Mouse (Mus musculus) neural tube, embryonic 10.5 days (tissue): Measurements from ENCODE around the gene Tmem97.

ENCODE experiments used
- DNase-seq: peaks from one replicate; pipeline ENCODE4 v3.0.0-alpha.2; 2017; ENCODE audit warnings: low spot score; ENCODE audit errors: extremely low spot score

Gene Tmem97

DNA sequence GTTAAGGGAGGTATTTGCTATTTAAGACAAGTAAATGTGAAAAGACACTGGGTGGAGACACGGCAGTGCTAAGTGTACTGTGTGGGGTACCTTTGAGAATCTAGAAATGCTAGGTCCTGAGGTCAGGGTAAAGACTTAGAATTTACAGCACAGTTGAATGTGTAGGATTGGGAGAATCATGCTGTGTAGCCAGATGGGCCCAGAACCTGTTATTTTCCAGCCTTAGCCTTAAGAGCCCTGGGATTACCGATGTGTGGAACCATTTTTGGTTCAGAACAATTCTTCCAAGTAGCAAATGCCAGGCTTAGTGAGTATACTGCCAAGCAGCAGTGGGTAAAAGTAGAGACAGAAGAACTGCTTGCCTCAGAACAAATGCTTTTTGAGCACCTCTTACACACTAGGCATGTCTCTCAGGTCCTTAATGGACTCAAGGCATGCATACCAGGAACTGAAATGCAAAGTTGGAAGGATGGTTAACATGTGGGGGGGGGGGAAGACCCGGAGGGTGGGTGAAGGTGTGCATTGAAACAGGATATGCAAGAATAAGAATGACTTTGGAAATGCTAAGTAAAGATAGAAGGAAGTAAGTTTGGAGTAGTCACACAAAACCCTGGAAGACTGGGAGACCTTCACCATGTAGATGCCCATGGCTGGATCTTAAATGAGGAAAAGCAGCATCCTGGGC lies 37.3 kb downstream of the Tmem97 start:
- no peak for DNase-seq

DNA sequence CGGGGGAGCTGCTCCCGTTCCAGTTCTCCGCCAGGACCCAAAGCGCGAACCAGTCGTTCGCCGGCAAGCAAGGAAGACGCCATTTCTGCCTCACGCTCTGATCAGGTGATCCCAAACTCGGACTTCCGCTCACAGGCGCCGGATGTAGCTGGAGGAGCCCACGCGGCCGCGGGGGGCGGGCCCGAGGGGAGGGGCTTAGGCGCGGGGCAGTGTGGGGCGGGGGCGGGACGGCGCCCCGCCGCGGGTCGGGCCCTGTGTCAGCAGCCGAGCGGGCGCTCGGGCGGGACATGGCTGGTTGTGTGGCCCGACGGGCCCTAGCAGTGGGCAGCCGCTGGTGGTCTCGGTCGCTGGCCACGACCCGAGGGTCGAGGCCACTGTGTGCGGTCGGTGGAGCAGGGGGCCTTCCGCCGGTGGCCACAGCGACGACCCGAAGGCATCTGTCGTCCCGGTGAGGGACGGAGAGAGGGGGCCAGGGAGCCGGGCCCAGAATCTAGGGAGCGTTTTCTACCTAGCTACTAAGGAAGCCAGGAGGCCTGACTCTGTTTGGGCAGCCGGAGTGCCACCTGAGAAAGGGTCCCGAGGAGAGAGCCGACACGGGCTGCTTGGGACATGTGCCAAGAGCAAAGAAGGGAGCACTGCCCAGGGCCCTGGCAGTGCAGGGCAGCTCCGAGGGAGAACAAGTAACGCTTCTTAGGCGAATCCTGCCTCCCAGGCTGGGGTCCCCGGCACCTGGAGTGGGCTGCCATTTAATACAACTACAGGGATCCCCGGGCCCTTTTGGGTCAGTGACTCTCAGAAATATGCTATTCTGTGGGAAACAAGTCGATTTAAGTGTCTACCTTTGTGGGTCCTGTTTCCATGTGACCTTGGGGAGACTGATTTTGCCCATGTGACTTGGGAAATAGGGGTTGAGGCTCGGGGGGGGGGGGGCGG lies 38.3 kb downstream of the Tmem97 start, which contains the start of the genes Tmem199 and Poldip2:
Gene Tmem199 (minus strand): TSS at position 148 of the 933 bp plus-strand sequence.
Gene Poldip2 (plus strand): TSS at position 169 of the 933 bp plus-strand sequence.
- peak; percentile 94 for DNase-seq

DNA sequence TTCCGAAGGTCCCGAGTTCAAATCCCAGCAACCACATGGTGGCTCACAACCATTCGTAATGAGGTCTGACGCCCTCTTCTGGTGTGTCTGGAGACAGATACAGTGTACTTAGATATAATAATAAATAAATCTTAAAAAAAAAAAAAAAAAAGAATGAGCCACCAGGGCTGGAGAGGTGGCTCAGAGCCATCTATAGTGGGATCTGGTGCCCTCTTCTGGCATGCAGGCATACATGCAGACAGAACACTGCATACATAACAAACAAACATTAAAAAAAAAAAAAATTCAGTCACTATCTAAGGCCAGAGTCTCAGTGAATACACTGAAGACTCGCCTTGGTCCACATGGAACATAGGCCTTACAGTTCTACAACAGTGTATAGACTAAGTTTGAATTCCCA lies 41.4 kb downstream of the Tmem97 start:
- DNase-seq: no peak

DNA sequence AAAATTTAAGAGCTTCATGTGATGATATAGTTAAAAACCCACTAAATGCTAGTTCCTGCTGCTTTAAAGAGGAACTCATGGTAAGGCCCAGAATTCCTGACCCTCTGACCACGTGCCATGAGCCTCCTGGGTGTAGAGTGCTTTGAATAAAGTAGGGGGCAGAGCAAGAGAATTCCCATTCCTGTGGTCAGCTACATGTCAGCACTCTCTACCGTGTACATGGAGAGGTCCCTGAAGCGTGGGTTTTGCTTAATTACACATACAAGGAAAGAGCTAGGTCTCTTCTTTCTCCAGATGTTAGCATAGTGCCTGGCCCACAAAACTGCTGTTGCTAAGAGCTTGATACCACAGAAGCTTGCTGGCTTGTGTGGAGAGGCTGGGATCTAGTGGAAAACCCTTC lies 45.1 kb downstream of the Tmem97 start:
- DNase-seq: no peak

DNA sequence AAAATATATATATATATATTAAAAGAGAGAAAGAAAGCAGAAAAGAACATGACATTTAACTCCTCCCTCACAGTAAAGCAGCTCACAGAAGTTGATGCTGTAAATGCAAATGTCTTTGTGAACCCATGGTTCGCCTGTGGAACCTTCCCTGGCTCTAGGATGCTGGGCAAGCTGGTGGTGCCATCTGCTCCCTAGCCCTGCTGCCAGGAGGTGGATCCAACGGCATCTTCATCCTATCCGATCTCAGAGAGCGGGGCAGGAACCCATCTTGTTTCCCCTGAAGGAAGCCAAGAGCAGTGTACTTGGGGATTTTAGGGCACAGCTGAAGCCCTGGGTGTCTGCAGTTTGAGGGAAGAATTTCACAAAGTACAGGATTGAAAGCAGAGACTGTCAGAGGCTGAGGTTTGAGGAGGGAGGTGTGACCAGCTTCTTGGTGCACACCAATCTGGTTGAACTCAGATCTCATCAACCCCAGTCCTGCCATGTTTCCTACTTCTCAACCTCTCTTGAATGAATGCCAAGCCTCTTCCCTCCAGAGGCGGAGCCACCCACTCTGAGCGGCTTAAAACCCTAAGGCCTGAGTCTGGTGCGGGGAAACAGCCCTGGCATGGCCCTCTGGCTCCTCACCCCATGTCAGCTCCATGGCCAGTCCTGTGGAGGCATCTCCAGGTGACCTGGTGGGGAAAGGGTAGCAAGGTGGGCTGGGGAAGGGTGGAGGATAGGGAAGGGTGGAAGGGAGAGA lies 47.5 kb downstream of the Tmem97 start, which contains the start of gene Sebox:
Gene Sebox (plus strand): TSS at position 539 of the 742 bp plus-strand sequence.
- no peak for DNase-seq

DNA sequence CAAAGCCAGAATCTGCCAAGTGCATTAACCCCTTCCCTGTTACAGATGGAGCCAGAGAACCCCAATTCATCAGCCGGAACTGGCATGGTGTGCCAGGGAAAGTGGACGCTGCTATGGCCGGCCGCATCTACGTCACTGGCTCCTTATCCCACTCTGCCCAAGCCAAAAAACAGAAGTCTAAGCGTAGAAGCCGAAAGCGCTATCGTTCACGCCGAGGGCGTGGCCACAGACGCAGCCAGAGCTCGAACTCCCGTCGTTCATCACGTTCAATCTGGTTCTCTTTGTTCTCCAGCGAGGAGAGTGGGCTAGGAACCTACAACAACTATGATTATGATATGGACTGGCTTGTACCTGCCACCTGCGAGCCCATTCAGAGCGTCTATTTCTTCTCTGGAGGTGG lies 49.0 kb downstream of the Tmem97 start:
- no peak for DNase-seq

DNA sequence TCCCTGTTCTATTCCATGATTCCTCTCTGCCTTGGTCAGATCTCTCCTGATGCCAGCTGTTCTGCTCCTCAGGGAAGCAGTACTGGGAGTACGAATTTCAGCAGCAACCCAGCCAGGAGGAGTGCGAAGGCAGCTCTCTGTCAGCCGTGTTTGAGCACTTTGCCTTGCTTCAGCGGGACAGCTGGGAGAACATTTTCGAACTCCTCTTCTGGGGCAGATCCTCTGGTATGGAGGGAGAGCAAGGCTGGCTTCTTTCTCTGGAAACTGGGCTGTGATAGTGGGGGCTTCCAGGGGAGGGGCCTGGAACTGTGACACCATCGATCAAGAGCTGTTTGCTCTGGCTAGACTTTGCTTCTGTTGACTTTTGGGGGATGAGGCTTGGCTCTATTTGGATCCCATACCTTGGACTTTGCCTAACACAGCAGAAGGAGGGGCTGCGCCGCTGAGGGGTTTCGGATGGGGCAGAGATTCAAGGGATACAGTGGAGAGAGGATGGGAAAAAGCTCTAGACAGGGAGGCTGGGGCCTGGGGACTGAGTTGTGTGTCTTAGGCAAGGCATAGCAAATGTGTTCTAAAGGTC lies 49.9 kb downstream of the Tmem97 start:
- no peak for DNase-seq

DNA sequence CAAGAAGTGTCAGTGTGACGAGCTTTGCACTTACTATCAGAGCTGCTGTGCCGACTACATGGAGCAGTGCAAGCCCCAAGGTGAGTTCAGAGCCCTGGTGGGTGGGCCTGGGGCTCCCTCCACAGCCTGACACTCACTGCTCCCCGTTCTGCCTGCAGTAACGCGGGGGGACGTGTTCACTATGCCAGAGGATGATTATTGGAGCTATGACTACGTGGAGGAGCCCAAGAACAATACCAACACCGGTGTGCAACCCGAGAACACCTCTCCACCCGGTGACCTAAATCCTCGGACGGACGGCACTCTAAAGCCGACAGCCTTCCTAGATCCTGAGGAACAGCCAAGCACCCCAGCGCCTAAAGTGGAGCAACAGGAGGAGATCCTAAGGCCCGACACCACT lies 51.0 kb downstream of the Tmem97 start:
- DNase-seq: no peak

DNA sequence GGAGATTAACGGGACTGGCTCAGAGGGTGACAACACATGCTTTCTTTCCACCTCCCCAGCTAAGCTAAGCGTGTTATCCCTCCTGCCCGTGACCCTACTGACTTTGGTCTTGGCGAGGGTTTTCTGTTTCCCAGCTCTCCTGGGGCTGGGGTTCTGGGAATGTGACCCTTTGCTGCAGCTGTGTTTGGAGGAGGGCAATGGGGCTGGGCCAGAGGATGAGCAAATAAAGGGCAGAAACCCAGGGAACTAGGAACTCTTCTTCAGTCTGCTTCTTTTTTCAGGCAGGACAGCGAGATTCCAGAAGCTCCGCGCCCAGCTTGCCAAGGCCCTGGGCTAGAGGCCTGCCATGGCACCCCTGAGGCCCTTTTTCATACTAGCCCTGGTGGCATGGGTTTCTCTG lies 51.6 kb downstream of the Tmem97 start, which contains the start of gene Vtn:
Gene Vtn (plus strand): TSS at position 88 of the 400 bp plus-strand sequence.
- DNase-seq: no peak

DNA sequence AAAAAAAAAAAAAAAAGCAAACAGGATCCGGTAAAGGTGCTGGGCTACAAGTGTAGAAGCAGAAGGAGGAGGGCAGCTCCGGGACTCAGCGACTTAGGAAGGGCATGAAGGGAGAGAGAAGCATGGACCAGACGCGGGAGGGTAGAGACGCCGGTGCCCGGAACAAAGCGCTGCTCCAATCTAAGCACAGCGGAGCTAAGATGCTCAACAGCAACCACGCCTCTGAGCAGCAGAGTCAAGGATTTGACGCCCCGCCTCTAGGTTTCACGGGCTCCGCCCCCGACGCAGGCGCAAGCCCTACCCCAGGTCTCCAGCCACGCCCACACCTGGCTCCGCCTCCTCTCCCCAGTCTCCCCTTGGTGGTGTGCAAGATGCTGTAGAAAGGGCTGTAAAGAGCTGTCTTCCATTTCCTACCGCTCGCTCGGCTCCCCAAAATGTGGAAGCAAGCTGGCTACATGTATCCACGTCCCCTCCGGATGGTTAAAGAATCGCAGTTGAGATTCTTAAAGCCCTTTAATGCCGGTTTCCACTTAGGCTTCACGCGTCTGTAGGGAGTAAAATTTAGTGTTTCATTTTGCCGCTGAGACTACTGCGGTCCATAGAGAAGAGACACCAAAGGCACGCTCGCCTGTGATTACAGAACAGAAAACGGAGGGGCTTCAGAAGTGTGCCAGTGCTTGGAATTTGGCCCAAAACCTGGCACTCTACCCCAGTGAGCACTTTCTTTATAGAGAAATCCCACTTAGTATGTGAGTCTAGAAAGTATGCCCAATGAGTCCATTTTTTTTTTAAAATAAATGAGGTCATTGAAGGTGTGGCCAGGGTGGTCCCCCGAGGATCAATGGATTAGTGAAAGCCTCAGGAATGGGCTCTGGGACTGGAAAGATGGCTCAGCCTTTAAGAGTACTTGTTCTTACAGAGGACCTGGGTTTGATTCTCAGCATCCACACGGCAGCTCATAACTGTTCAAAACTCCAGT lies 52.7 kb downstream of the Tmem97 start, which contains the start of gene Sarm1:
Gene Sarm1 (minus strand): TSS at position 211 of the 979 bp plus-strand sequence.
- peak; percentile 93 for DNase-seq

DNA sequence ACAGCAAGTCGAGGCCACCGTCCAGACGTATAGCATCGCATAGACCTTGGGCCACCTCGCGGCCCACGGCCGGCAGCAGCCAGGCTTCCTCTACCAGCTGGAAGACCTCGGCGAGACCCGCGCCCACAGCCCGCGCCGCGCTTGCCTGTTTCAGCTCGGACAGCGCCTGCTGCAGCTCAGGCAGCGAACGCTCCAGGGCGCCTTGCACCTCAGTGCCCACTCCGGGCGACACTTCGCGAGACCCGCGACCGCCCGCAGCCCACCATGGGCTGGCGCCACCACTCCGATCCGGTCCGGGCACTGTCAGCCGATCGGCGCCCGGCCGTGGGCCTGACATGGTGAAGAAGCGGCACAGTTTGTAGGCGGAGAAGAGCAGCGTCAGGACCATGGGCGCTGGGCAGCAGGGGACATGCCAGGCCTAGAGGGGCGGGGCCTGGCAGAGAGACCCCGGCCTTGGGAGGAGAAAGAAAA lies 53.5 kb downstream of the Tmem97 start:
- peak; percentile 70 for DNase-seq

DNA sequence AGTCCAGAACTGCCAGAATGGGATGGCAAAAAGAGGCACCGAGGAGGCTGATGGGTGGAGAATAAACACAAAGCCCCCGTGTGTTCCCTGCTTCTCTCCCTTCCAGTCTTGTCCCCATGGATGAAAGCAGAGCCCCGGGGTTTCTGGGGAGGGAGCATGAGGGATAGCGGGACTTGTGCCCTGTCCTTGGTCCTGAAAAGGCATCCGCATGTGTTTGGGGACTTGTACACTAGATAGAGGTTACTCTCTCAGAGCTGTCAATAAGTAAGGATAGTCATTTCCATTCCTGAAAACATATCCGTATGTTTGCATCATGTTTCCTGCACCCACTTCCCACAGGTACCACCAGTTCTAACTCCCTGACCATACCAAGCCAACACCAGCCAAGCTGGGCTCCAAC lies 54.7 kb downstream of the Tmem97 start:
- DNase-seq: peak; percentile 49
